Mouse (Mus musculus): Measurements from ENCODE around the gene Tenm4. TPM values are rescaled to one million over a fixed set of nuclear protein-coding genes. Genes with fewer than 3 reads are reported as not detected.
A peak's percentile ranks its signal among the peaks of the same experiment; 100 is the strongest.

Tenm4 gene
- polyA plus RNA-seq, 1 experiment from 2014 or later = 9.2 TPM

DNA sequence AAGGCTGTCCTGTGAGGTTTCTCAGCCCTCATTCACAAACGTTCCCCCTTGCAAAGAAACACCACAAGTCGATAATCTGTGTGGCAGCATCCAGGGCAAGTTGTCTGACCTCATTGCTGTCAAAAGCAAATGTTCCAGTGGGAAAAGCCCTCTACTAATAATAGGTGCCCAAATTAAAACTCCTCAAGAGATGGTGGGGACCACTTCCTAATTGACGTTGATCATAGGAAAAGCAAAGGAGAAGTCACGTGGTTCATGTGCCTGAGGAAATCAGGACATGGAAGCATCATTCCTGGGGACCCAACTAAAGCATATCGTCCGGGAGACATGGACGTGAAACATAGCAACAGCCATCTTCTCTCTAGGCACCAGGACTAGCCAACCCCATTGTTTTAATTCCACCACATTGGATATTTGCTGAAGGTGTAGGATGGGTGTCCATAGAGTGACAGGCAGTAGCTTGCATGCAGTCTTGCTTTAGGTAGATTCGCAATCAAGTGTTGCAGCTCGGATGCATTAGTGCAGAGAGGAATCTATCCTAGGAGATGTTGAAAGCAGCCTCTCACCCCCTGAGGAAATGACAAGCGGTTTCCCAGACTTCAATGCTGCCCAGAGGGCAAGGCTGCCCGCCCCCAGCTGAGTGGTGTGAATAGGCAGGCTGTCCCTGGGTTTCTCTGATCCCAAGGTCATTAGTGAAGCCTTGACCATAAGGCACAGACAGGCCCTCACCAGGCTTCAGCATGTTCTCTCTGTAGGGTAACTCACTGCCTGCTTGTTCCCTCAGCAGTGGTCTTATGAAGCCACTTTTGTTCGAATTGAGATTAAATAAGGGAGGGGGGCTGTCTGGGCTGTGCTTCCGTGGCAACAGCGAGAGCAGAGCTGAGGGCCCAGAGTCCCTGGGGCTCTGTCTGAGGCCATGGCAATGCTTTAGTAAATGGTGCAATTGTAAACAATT, 547.4 kb downstream of the Tenm4 start:
- no peak overlapping the region for H3K27ac ChIP-seq (replicated peaks in 1 of 2; ENCODE audit: control insufficient read depth in 1 of 2, insufficient read depth in 1 of 2, low read depth in 2 of 2, low read length in 2 of 2)
- no peaks in the 10 kb centered on the region for H3K36me3 ChIP-seq (ENCODE audit: control insufficient read depth, insufficient read depth, low read length)
- no peak for ATAC-seq (ENCODE audit: insufficient number of reproducible peaks, insufficient read depth, low FRiP score, low read depth)
- peaks cover 18% of the 10 kb centered on the region for H3K27me3 ChIP-seq (ENCODE audit: control insufficient read depth, insufficient read depth, low read length)
- no peak overlapping the region for H3K4me2 ChIP-seq (ENCODE audit: low read length)
- H3K9ac ChIP-seq (ENCODE audit: low read length) = peak overlapping the region; percentile 8; the same call in 1 of the 2 replicates
- H3K9me3 ChIP-seq (ENCODE audit: control insufficient read depth, low read length) = no peaks in the 10 kb centered on the region
- H3K4me1 ChIP-seq (ENCODE audit: control insufficient read depth in 2 of 2, insufficient read depth in 2 of 2, low read length in 2 of 2) = peaks cover 0 to 3% of the 10 kb centered on the region in 2 experiments; a peak in 1 of 4 replicates
- 48% methylated on average over 14 of the region's 14 CpGs for WGBS
- no peak overlapping the region for H3K4me3 ChIP-seq (ENCODE audit: control insufficient read depth in 1 of 2, insufficient read depth in 1 of 2, low read depth in 1 of 2, low read length in 2 of 2)

DNA sequence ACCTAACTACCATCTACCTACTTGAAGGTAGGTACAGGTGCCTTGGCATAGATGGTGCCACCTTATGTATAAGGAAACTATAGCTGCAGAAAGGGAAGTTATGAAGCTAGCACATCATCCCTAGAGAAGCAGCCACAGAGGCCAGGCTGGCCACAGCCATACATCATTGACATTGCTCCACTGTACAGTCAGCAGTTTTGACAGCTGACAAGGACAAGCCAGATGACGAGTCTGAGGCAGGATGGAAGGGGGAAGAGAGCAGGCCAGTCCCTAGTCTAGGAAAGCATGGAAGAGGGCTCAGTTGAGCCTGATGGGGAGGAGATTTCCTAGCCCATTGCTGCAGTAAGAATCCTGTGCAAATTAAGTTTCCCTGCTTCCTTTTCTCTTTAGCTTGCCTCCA, 548.9 kb downstream of the Tenm4 start:
- Histone ChIP-seq H3K36me3 (ENCODE audit: control insufficient read depth, insufficient read depth, low read length) (no peaks in the 10 kb centered on the region), H3K27ac (replicated peaks in 1 of 2; ENCODE audit: control insufficient read depth in 1 of 2, insufficient read depth in 1 of 2, low read depth in 2 of 2, low read length in 2 of 2) (no peak overlapping the region), H3K4me2 (ENCODE audit: low read length) (no peak overlapping the region), H3K27me3 (ENCODE audit: control insufficient read depth, insufficient read depth, low read length) (peaks cover 29% of the 10 kb centered on the region), H3K4me1 (ENCODE audit: control insufficient read depth in 2 of 2, insufficient read depth in 2 of 2, low read length in 2 of 2) (peaks cover 0 to 3% of the 10 kb centered on the region in 2 experiments; a peak in 1 of 4 replicates), H3K9me3 (ENCODE audit: control insufficient read depth, low read length) (no peaks in the 10 kb centered on the region), H3K9ac (ENCODE audit: low read length) (no peak overlapping the region), H3K4me3 (ENCODE audit: control insufficient read depth in 1 of 2, insufficient read depth in 1 of 2, low read depth in 1 of 2, low read length in 2 of 2) (no peak overlapping the region)
- WGBS = 20% methylated on average over 1 of the region's 1 CpGs
- no peak for ATAC-seq (ENCODE audit: insufficient number of reproducible peaks, insufficient read depth, low FRiP score, low read depth)

- ATAC-seq (ENCODE audit: insufficient number of reproducible peaks, insufficient read depth, low FRiP score, low read depth) = no peak
- Histone ChIP-seq H3K9me3 (ENCODE audit: control insufficient read depth, low read length) (no peaks in the 10 kb centered on the region), H3K27me3 (ENCODE audit: control insufficient read depth, insufficient read depth, low read length) (peaks cover 31% of the 10 kb centered on the region), H3K4me3 (ENCODE audit: control insufficient read depth in 1 of 2, insufficient read depth in 1 of 2, low read depth in 1 of 2, low read length in 2 of 2) (no peak overlapping the region), H3K9ac (ENCODE audit: low read length) (no peak overlapping the region), H3K36me3 (ENCODE audit: control insufficient read depth, insufficient read depth, low read length) (no peaks in the 10 kb centered on the region), H3K4me1 (ENCODE audit: control insufficient read depth in 2 of 2, insufficient read depth in 2 of 2, low read length in 2 of 2) (peaks cover 0 to 3% of the 10 kb centered on the region in 2 experiments; a peak in 1 of 4 replicates), H3K27ac (replicated peaks in 1 of 2; ENCODE audit: control insufficient read depth in 1 of 2, insufficient read depth in 1 of 2, low read depth in 2 of 2, low read length in 2 of 2) (no peak overlapping the region), H3K4me2 (ENCODE audit: low read length) (no peak overlapping the region)
- WGBS = 49% methylated on average over 5 of the region's 5 CpGs
Observed at GRCm38 (mm10) chr7:96720465-96720864, 549.4 kb downstream of the Tenm4 start.

- Histone ChIP-seq H3K36me3 (ENCODE audit: control insufficient read depth, insufficient read depth, low read length) (no peaks in the 10 kb centered on the region), H3K4me1 (ENCODE audit: control insufficient read depth in 2 of 2, insufficient read depth in 2 of 2, low read length in 2 of 2) (peaks cover 0 to 3% of the 10 kb centered on the region in 2 experiments; a peak in 1 of 4 replicates), H3K27me3 (ENCODE audit: control insufficient read depth, insufficient read depth, low read length) (peaks cover 40% of the 10 kb centered on the region), H3K27ac (replicated peaks in 1 of 2; ENCODE audit: control insufficient read depth in 1 of 2, insufficient read depth in 1 of 2, low read depth in 2 of 2, low read length in 2 of 2) (no peak overlapping the region), H3K4me3 (ENCODE audit: control insufficient read depth in 1 of 2, insufficient read depth in 1 of 2, low read depth in 1 of 2, low read length in 2 of 2) (no peak overlapping the region), H3K4me2 (ENCODE audit: low read length) (no peak overlapping the region), H3K9ac (ENCODE audit: low read length) (no peak overlapping the region), H3K9me3 (ENCODE audit: control insufficient read depth, low read length) (no peaks in the 10 kb centered on the region)
- no peak for ATAC-seq (ENCODE audit: insufficient number of reproducible peaks, insufficient read depth, low FRiP score, low read depth)
- 46% methylated on average over 3 of the region's 3 CpGs for WGBS
Observed at GRCm38 (mm10) chr7:96722796-96723195, 551.8 kb downstream of the Tenm4 start.

DNA sequence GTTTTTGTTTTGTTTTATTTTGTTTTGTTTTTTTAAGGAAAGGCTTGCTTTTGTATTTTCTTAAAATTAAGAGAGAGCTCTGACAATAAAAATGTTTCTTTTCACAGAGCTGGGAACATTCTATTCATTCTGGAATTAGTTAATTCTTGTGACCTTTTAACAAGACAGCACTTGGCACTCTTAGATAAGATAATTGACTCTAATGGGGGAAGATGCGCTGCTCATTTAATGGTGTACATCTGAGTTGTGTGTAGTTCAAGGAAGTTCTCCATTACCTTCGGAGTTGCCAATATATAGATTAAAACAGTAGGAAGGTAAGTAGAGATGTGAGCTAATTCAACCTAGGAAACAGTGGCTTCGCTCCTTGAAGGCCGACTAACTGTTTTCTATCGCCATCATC, 554.6 kb downstream of the Tenm4 start:
- WGBS = 73% methylated on average over 5 of the region's 5 CpGs
- Histone ChIP-seq H3K9ac (ENCODE audit: low read length) (no peak overlapping the region), H3K27me3 (ENCODE audit: control insufficient read depth, insufficient read depth, low read length) (peaks cover 39% of the 10 kb centered on the region), H3K4me2 (ENCODE audit: low read length) (no peak overlapping the region), H3K4me1 (ENCODE audit: control insufficient read depth in 2 of 2, insufficient read depth in 2 of 2, low read length in 2 of 2) (no peaks in the 10 kb centered on the region), H3K9me3 (ENCODE audit: control insufficient read depth, low read length) (no peaks in the 10 kb centered on the region), H3K4me3 (ENCODE audit: control insufficient read depth in 1 of 2, insufficient read depth in 1 of 2, low read depth in 1 of 2, low read length in 2 of 2) (no peak overlapping the region), H3K27ac (replicated peaks in 1 of 2; ENCODE audit: control insufficient read depth in 1 of 2, insufficient read depth in 1 of 2, low read depth in 2 of 2, low read length in 2 of 2) (no peak overlapping the region), H3K36me3 (ENCODE audit: control insufficient read depth, insufficient read depth, low read length) (no peaks in the 10 kb centered on the region)
- no peak for ATAC-seq (ENCODE audit: insufficient number of reproducible peaks, insufficient read depth, low FRiP score, low read depth)

DNA sequence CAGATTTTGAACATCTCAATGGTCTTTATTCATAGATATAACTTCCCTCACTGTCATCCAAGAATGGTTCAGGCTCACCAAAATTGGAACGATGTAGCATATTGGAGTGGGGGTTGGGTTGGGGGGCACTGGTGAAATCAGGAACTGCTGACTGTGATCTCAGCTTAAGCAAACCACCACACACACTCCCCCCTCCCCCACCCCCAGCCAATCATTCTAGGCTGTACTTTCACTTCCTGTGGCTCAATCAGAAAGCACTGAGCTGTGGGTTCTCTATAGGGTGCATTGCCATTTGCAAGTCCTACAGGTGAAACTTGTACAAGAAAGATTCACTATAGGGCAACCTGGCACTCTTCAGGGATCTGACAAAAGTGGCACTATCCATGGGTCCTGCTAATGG, 559.3 kb downstream of the Tenm4 start:
- no peak for ATAC-seq (ENCODE audit: insufficient number of reproducible peaks, insufficient read depth, low FRiP score, low read depth)
- Histone ChIP-seq H3K9ac (ENCODE audit: low read length) (no peak overlapping the region), H3K4me1 (ENCODE audit: control insufficient read depth in 2 of 2, insufficient read depth in 2 of 2, low read length in 2 of 2) (no peaks in the 10 kb centered on the region), H3K4me2 (ENCODE audit: low read length) (no peak overlapping the region), H3K27ac (replicated peaks in 1 of 2; ENCODE audit: control insufficient read depth in 1 of 2, insufficient read depth in 1 of 2, low read depth in 2 of 2, low read length in 2 of 2) (no peak overlapping the region), H3K4me3 (ENCODE audit: control insufficient read depth in 1 of 2, insufficient read depth in 1 of 2, low read depth in 1 of 2, low read length in 2 of 2) (no peak overlapping the region), H3K9me3 (ENCODE audit: control insufficient read depth, low read length) (no peaks in the 10 kb centered on the region), H3K27me3 (ENCODE audit: control insufficient read depth, insufficient read depth, low read length) (peaks cover 16% of the 10 kb centered on the region), H3K36me3 (ENCODE audit: control insufficient read depth, insufficient read depth, low read length) (no peaks in the 10 kb centered on the region)
- 70% methylated on average over 1 of the region's 1 CpGs for WGBS

- H3K4me2 ChIP-seq (ENCODE audit: low read length) = no peak overlapping the region
- H3K36me3 ChIP-seq (ENCODE audit: control insufficient read depth, insufficient read depth, low read length) = no peaks in the 10 kb centered on the region
- H3K4me3 ChIP-seq (ENCODE audit: control insufficient read depth in 1 of 2, insufficient read depth in 1 of 2, low read depth in 1 of 2, low read length in 2 of 2) = no peak overlapping the region
- H3K4me1 ChIP-seq (ENCODE audit: control insufficient read depth in 2 of 2, insufficient read depth in 2 of 2, low read length in 2 of 2) = no peaks in the 10 kb centered on the region
- H3K27me3 ChIP-seq (ENCODE audit: control insufficient read depth, insufficient read depth, low read length) = peaks cover 14% of the 10 kb centered on the region
- no peak for ATAC-seq (ENCODE audit: insufficient number of reproducible peaks, insufficient read depth, low FRiP score, low read depth)
- no peak overlapping the region for H3K9ac ChIP-seq (ENCODE audit: low read length)
- WGBS = 83% methylated on average over 4 of the region's 4 CpGs
- H3K27ac ChIP-seq (replicated peaks in 1 of 2; ENCODE audit: control insufficient read depth in 1 of 2, insufficient read depth in 1 of 2, low read depth in 2 of 2, low read length in 2 of 2) = no peak overlapping the region
- no peaks in the 10 kb centered on the region for H3K9me3 ChIP-seq (ENCODE audit: control insufficient read depth, low read length)
Observed at GRCm38 (mm10) chr7:96731947-96732346, 560.9 kb downstream of the Tenm4 start.
